ENCODE assay signal across 19 mouse cellular contexts in the genomic region with DNA sequence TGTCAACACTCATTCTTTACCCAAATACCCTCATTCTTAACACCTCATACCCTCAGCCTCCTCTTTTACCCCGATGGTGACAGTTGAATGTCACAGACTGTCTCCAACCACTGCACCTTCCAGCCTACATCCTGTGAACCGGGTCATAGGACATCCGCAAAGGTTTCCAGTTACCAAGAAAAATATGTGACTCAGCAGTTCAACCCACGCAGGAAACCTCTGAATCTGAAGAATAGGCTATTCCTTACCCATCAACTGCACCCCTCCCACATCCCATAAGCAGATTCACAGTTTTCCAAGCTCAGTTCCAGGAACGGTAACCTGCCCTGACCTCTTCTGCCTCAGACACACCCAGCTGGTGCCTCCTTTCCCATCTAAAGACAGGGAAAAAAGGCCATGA. TPM values are rescaled to one million over a fixed set of nuclear protein-coding genes. Genes with fewer than 3 reads are reported as not detected.
"Had no signal": no experiment of that assay in that cellular context is flagged by ENCODE, and none has a peak within 500 bp of the region (broad histone marks: within the 10 kb centered on the region; RNA-seq: fewer than 3 reads in every experiment).

No protein-coding gene starts in this region.

- H3K27ac ChIP-seq: kidney, embryonic 15.5 days; left cerebral cortex, adult 2 months; limb, embryonic 15.5 days; liver, embryonic 15.5 days; midbrain, embryonic 10.5 days; neural tube, embryonic 13.5 days had no signal

- H3K9ac ChIP-seq: kidney, embryonic 15.5 days; limb, embryonic 15.5 days; liver, embryonic 15.5 days; lung, embryonic 14.5 days; neural tube, embryonic 13.5 days had no signal

- H3K4me1 ChIP-seq: kidney, embryonic 15.5 days; limb, embryonic 15.5 days; liver, embryonic 15.5 days; midbrain, embryonic 10.5 days; neural tube, embryonic 13.5 days had no signal

- H3K4me3 ChIP-seq: kidney, embryonic 15.5 days; left cerebral cortex, adult 2 months; limb, embryonic 15.5 days; liver, embryonic 15.5 days; midbrain, embryonic 10.5 days; neural tube, embryonic 13.5 days had no signal

- DNase-seq: kidney, adult 2 months; kidney, postnatal 14 days; lung, embryonic 14.5 days; lung, postnatal 10 days; lung, postnatal 4 days; midbrain, embryonic 14.5 days; right cerebral cortex, adult 18-20 months; right cerebral cortex, postnatal 25 days; thymus, adult 18-20 months; thymus, postnatal 14 days had no signal

- H3K27me3 ChIP-seq: kidney, embryonic 15.5 days; limb, embryonic 15.5 days; liver, embryonic 15.5 days; neural tube, embryonic 13.5 days had no signal

- H3K36me3 ChIP-seq: kidney, embryonic 15.5 days; limb, embryonic 15.5 days; liver, embryonic 15.5 days; midbrain, embryonic 10.5 days; neural tube, embryonic 13.5 days had no signal

RNA-seq across cellular contexts. Expression of a gene that starts 53.9 kb away (rescaled TPM):
- total RNA-seq: layer of hippocampus, postnatal 25 days; left cerebral cortex, postnatal 25 days had no signal
- polyA plus RNA-seq: limb, embryonic 11.5 days; midbrain, embryonic 10.5 days; midbrain, embryonic 14.5 days; neural tube, embryonic 13.5 days had no signal
